Mouse (Mus musculus) left cerebral cortex, postnatal 10 days (tissue): ENCODE data around the gene 1700007K13Rik. TPM values are rescaled to one million over a fixed set of nuclear protein-coding genes. Genes with fewer than 3 reads are reported as not detected.
"Not testable (repeated sequence)": the region's sequence is repeated elsewhere in the genome, so short reads cannot be mapped to it uniquely, and the experiment has no call there.

Source experiments
- DNase-seq, 2 experiments: peaks; one replicate each; pipeline ENCODE4 v3.0.0; 2021 to 2022; ENCODE audit warnings: low spot score in 2 of 2, mixed read lengths in 1 of 2; ENCODE audit errors: extremely low spot score in 1 of 2
- intact Hi-C: fragments of 180-260 bp; cut with DNase I; formaldehyde crosslinking; loops from one replicate; pipeline ENCODE4 v1.15.1; 2025
- total RNA-seq, 2 experiments: library from RNA; stranded (reverse); gene quantifications; 2 replicates each; pipeline ENCODE4 v1.2.3; 2021

The 1700007K13Rik gene
- total RNA-seq, 2 experiments from 2014 or later: 3.2 to 3.5 TPM

- intact Hi-C loops, DNase-seq: not testable (repeated sequence)
Measured at GRCm38 (mm10) chr2:28477993-28478392, 11.9 kb upstream of the 1700007K13Rik start.

GRCm38 (mm10) chr2:28472011-28472410, 5.9 kb upstream of the 1700007K13Rik start:
- DNase-seq, intact Hi-C loops: not testable (repeated sequence)

- no peak for DNase-seq
- intact Hi-C loops: no loop called here
Measured at GRCm38 (mm10) chr2:28470591-28470990, 4.5 kb upstream of the 1700007K13Rik start.

- intact Hi-C loops: no loop called here
- no peak for DNase-seq
Measured at GRCm38 (mm10) chr2:28469461-28469860, 3.3 kb upstream of the 1700007K13Rik start.

- intact Hi-C loops: no loop called here
- no peak for DNase-seq
Measured at GRCm38 (mm10) chr2:28468486-28469225, 2.5 kb upstream of the 1700007K13Rik start.

GRCm38 (mm10) chr2:28467860-28468485, 1.8 kb upstream of the 1700007K13Rik start, which contains the start of gene Mrps2:
TSS of gene Mrps2 (plus strand) at chr2:28468066.
- intact Hi-C loops: no loop called here
- peak; percentile 74 to 92 for DNase-seq

- DNase-seq: no peak
- intact Hi-C loops: no loop called here
Measured at GRCm38 (mm10) chr2:28464919-28465318, 1.2 kb downstream of the 1700007K13Rik start.

- intact Hi-C loops: no loop called here
- peak in 1 of 2 experiments; percentile 69 for DNase-seq
Measured at GRCm38 (mm10) chr2:28463919-28464318, 2.2 kb downstream of the 1700007K13Rik start.

GRCm38 (mm10) chr2:28456616-28457015, 9.5 kb downstream of the 1700007K13Rik start:
- DNase-seq: no peak
- intact Hi-C loops: no loop called here

GRCm38 (mm10) chr2:28453539-28453938, 12.6 kb downstream of the 1700007K13Rik start:
- intact Hi-C loops: no loop called here
- DNase-seq: no peak

GRCm38 (mm10) chr2:28451663-28452062, 14.5 kb downstream of the 1700007K13Rik start:
- DNase-seq: no peak
- intact Hi-C loops: no loop called here

GRCm38 (mm10) chr2:28447315-28447670, 18.8 kb downstream of the 1700007K13Rik start:
- DNase-seq: no peak
- intact Hi-C loops: no loop called here

- intact Hi-C loops: no loop called here
Measured at GRCm38 (mm10) chr2:28446515-28447314, 19.4 kb downstream of the 1700007K13Rik start, which contains the start of gene Ppp1r26. TSS of gene Ppp1r26 (plus strand) at chr2:28446800.

GRCm38 (mm10) chr2:28446181-28446514, 20.0 kb downstream of the 1700007K13Rik start:
- no peak for DNase-seq
- intact Hi-C loops: no loop called here

More at GRCm38 (mm10) chr2:28446515-28447314, 19.4 kb downstream of the 1700007K13Rik start, which contains the start of gene Ppp1r26:
- peak in 1 of 2 experiments; percentile 68 for DNase-seq

- DNase-seq: no peak
- intact Hi-C loops: no loop called here
Measured at GRCm38 (mm10) chr2:28445082-28445481, 21.1 kb downstream of the 1700007K13Rik start.

GRCm38 (mm10) chr2:28440842-28441241, 25.3 kb downstream of the 1700007K13Rik start:
- intact Hi-C loops: no loop called here
- no peak for DNase-seq

- DNase-seq: peak; percentile 28 to 45
- intact Hi-C loops: no loop called here
Measured at GRCm38 (mm10) chr2:28435401-28435800, 30.7 kb downstream of the 1700007K13Rik start.

GRCm38 (mm10) chr2:28433512-28433911, 32.6 kb downstream of the 1700007K13Rik start:
- no peak for DNase-seq
- intact Hi-C loops: no loop called here

- peak in 1 of 2 experiments; percentile 67 for DNase-seq
- intact Hi-C loops: no loop called here
Measured at GRCm38 (mm10) chr2:28432811-28433210, 33.3 kb downstream of the 1700007K13Rik start.
